Mouse (Mus musculus): ENCODE measurements around the gene Olfr671.
"Not testable (repeated sequence)": the region's sequence is repeated elsewhere in the genome, so short reads cannot be mapped to it uniquely, and the experiment has no call there.

The Olfr671 gene

GRCm38 (mm10) chr7:104979026-104979425 lies at the start of gene Olfr671:
Olfr671 (minus strand) TSS chr7:104979126.
- DNase-seq (ENCODE audit: low read depth), result no peak

- DNase-seq (ENCODE audit: low read depth), result no peak
Measured at GRCm38 (mm10) chr7:105028360-105028759, 49.4 kb upstream of the Olfr671 start, which contains the start of gene Olfr675. Olfr675 (minus strand) TSS chr7:105028460.

DNA sequence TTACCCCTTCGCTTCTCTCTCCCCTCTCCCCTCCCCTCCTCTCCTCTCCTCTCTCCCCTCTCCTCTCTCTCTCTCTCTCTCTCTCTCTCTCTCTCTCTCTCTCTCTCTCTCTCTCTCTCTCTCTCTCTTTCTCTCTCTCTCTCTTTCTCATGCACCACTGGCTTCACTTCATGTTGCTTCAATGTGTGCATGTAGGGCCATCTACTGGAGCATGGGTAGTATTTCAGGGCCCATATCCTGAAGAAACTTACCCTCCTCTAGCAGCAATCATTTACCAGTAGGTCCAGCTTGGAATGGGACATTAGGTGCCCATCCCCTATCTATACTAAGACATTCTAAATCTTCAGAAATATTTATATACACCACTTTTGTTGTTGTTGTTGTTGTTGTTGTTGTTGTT lies 43.6 kb upstream of the Olfr671 start:
- no peak for DNase-seq (ENCODE audit: low read depth)

DNA sequence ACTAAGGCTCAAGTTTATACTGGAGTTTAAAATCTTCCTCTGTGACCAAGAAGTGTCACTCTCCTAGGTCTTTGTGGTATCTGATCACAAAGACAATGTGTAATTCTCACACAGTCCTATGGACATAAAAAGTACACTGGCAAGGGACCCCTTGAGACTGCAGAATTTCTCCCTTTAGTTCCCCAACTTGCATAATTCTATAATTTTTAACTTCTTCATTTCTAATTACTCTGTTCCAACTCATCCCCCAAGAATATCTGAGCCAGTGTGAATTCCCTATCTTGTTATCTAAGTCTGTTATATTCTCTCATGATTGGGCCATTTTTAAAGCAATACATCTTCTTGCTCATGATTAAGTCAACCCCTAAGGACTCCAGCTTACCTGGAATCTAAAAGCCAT lies 23.0 kb upstream of the Olfr671 start, which contains the start of gene Olfr672:
Olfr672 (minus strand) TSS at position 101 of the 400 bp plus-strand sequence.
- DNase-seq (ENCODE audit: low read depth), result no peak

DNA sequence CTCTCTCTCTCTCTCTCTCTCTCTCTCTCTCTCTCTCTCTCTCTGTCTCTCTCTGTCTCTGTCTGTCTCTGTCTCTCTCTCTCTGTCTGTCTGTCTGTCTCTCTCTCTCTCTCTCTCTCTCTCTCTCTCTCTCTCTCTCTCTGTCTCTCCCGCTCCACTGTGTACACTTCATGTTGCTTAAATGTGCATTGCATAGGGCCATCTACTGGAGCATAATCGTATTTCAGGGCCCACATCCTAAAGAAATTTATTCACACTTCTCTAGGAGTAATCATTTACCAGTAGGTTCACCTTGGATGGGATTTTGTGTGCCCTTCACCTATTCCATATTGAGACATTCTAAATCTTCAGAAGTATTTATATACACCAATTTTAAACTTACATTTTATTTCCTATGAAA lies 6.4 kb downstream of the Olfr671 start:
- DNase-seq (ENCODE audit: low read depth), result not testable (repeated sequence)

GRCm38 (mm10) chr7:104962520-104962919 lies 16.4 kb downstream of the Olfr671 start, which contains the start of gene Olfr670:
Olfr670 (minus strand) TSS chr7:104962620.
- no peak for DNase-seq (ENCODE audit: low read depth)

GRCm38 (mm10) chr7:104950234-104950633 lies 28.7 kb downstream of the Olfr671 start:
- not testable (repeated sequence) for DNase-seq (ENCODE audit: low read depth)

DNA sequence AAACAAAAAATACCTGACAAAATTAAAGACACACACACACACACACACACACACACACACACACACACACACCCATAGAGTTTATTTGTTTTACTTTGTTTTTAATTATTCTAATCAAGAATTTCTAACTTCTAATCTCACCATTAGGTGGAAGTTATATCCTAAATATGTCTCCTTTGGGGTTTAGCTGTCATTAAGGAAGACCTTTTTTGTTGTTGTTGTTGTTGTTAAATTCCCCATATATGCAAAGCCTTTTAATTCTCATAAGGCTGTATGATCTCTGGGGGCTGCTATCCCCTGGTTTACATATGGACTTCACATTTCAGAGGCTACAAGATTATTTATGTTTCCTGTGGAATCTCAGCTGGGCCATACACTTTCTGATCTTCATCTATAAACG lies 45.0 kb downstream of the Olfr671 start, which contains the start of gene Olfr669:
Olfr669 (plus strand) TSS at position 301 of the 400 bp plus-strand sequence.
- no peak for DNase-seq (ENCODE audit: low read depth)

GRCm38 (mm10) chr7:104927957-104928356 lies 51.0 kb downstream of the Olfr671 start, which contains the start of gene Olfr668:
Olfr668 (minus strand) TSS chr7:104928057.
- no peak for DNase-seq (ENCODE audit: low read depth)

Data from fibroblast of lung, adult 2 months (primary cell).